Mouse (Mus musculus) gastrocnemius, postnatal 25 days (tissue): ENCODE measurements at regions not wholly inside any gene's neighbourhood (a gene's known extent, or its start where the extent isn't known, plus 50 kb on each side); places are given as distances from the start of the nearest gene placed in this dataset.

Experiments
- DNase-seq: peaks from one replicate; pipeline ENCODE4 v3.0.0; 2022

GRCm38 (mm10) chr10:54448352-54449043 lies 372.1 kb upstream of the Man1a start:
- no peak for DNase-seq

- DNase-seq: peak; percentile 6
Measured at GRCm38 (mm10) chr10:54403223-54403926, 327.0 kb upstream of the Man1a start.

- DNase-seq: no peak
Measured at GRCm38 (mm10) chr10:54383751-54384150, 307.3 kb upstream of the Man1a start.

GRCm38 (mm10) chr10:54381530-54381929 lies 305.1 kb upstream of the Man1a start:
- no peak for DNase-seq

- DNase-seq: no peak
Measured at GRCm38 (mm10) chr10:54369158-54369557, 292.7 kb upstream of the Man1a start.

GRCm38 (mm10) chr10:54365315-54365714 lies 288.9 kb upstream of the Man1a start:
- DNase-seq: no peak

- no peak for DNase-seq
Measured at GRCm38 (mm10) chr10:54337234-54337633, 260.8 kb upstream of the Man1a start.
